Comparison of ENCODE assay signal across 21 mouse cellular contexts in the genomic region with DNA sequence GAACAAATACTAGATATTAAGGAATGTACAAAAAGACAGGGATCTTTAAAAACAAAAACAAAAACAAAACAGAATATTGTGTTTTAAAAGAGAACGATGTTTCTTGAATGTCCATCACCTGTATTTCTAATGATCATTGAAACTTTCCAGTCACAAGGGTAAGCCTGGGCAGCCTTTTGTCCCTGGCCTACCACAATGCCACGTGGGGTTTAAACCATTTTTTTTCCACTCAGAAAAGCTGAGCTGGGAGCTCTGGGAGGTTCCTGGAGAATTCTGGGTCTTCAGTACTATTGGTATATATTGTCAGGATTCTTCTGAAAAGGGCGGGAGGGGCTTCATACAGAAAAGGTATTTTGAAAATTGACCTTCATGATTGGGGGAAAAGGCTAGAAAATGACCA. TPM values are rescaled to one million over a fixed set of nuclear protein-coding genes. Genes with fewer than 3 reads are reported as not detected.
DNase-seq lines count a peak whose midpoint lies in the region; ATAC-seq and TF ChIP-seq lines count a peak whose summit lies in the region.
"Had no signal": no experiment of that assay in that cellular context is flagged by ENCODE, and none has a peak within 500 bp of the region (broad histone marks: within the 10 kb centered on the region; RNA-seq: fewer than 3 reads in every experiment).

No protein-coding gene starts in this region.

- H3K4me2 ChIP-seq in liver, embryonic 12.5 days: no peak overlapping the region
- H3K4me2 ChIP-seq in CH12.LX (ENCODE audit: insufficient read depth, low read depth, poor library complexity, severe bottlenecking): peak overlapping the region; percentile 96
- no peak overlapping the region for H3K4me2 ChIP-seq in forebrain, embryonic 12.5 days

- 0 out of 2 replicates have a peak overlapping the region, but pooled peaks have one; percentile 79 for H3K4me3 ChIP-seq in liver, adult 2 months (ENCODE audit: insufficient read depth, low read depth, low read length)
- H3K4me3 ChIP-seq in liver, embryonic 12.5 days: no peak overlapping the region
- peak overlapping the region; percentile 67 to 72 (median 69) for H3K4me3 ChIP-seq in CH12.LX (replicated peaks in 1 of 3; ENCODE audit: low read depth in 2 of 3, low read length in 2 of 3, poor library complexity in 1 of 3)
- H3K4me3 ChIP-seq in bone marrow macrophage, adult 2 months (ENCODE audit: insufficient read depth, low read length): peak overlapping the region; percentile 84
- H3K4me3 ChIP-seq in small intestine, adult 2 months (ENCODE audit: low read depth, low read length): 0 out of 2 replicates have a peak overlapping the region, but pooled peaks have one; percentile 12
- no peak overlapping the region for H3K4me3 ChIP-seq in forebrain, embryonic 12.5 days (replicated peaks)

- H3K4me1 ChIP-seq in liver, adult 2 months (ENCODE audit: control insufficient read depth, insufficient read depth, low read length): peaks cover 8% of the 10 kb centered on the region
- no peaks in the 10 kb centered on the region for H3K4me1 ChIP-seq in liver, embryonic 12.5 days
- H3K4me1 ChIP-seq in CH12.LX (ENCODE audit: control insufficient read depth in 1 of 2, insufficient read depth in 2 of 2): peaks cover 19 to 64% of the 10 kb centered on the region in 2 experiments
- peaks cover 23% of the 10 kb centered on the region for H3K4me1 ChIP-seq in bone marrow macrophage, adult 2 months (ENCODE audit: control insufficient read depth, insufficient read depth, low read length)
- peaks cover 2% of the 10 kb centered on the region; the same call in 1 of the 2 replicates for H3K4me1 ChIP-seq in small intestine, adult 2 months (ENCODE audit: control insufficient read depth, insufficient read depth, insufficient read length, low read length)
- H3K4me1 ChIP-seq in forebrain, embryonic 12.5 days: peaks cover 7% of the 10 kb centered on the region

- H3K27me3 ChIP-seq in liver, adult 2 months (ENCODE audit: control insufficient read depth, insufficient read depth, low read length): no peaks in the 10 kb centered on the region
- peaks cover 51% of the 10 kb centered on the region for H3K27me3 ChIP-seq in liver, embryonic 12.5 days (replicated peaks)
- H3K27me3 ChIP-seq in CH12.LX (replicated peaks): no peaks in the 10 kb centered on the region
- H3K27me3 ChIP-seq in small intestine, adult 2 months (ENCODE audit: control insufficient read depth, insufficient read depth, low read length): no peaks in the 10 kb centered on the region
- peaks cover 29% of the 10 kb centered on the region for H3K27me3 ChIP-seq in forebrain, embryonic 12.5 days

- no peak for TF ChIP-seq POLR2A in liver, adult 2 months (IDR thresholded peaks at IDR 0.05; ENCODE audit: extremely low read depth, insufficient read depth, low read length)
- TF ChIP-seq POLR2A in CH12.LX (IDR thresholded peaks at IDR 0.05; ENCODE audit: low read depth, low read length): no peak; the same call in 1 of the 2 replicates
- TF ChIP-seq POLR2A in bone marrow macrophage, adult 2 months (IDR thresholded peaks at IDR 0.05; ENCODE audit: borderline replicate concordance, low read depth, low read length): no peak
- TF ChIP-seq POLR2A in small intestine, adult 2 months (IDR thresholded peaks at IDR 0.05; ENCODE audit: low read depth, low read length): no peak

- in situ Hi-C loops in CH12.LX (cut with MboI; ENCODE audit: low pct_ligation_motif_present, low pct_unique_long_range_greater_than_20kb, low sequenced_read_pairs): no loop called here

- peak; percentile 33; the same call in 1 of the 2 replicates for TF ChIP-seq EP300 in CH12.LX (IDR thresholded peaks at IDR 0.05; ENCODE audit: low read length)

- no peak for TF ChIP-seq RAD21 in CH12.LX (IDR thresholded peaks at IDR 0.05; ENCODE audit: low read depth, low read length)

- ATAC-seq in liver, embryonic 12.5 days: no peak
- ATAC-seq in forebrain, embryonic 12.5 days (ENCODE audit: low FRiP score): no peak
- ATAC-seq: forebrain, embryonic 15.5 days; midbrain, embryonic 15.5 days had no signal

- 64% methylated on average over 3 of the region's 3 CpGs for WGBS in liver, adult 2 months
- 59% methylated on average over 3 of the region's 3 CpGs for WGBS in liver, embryonic 12.5 days (ENCODE audit: insufficient replicate concordance)
- WGBS in small intestine, adult 2 months: 84% methylated on average over 3 of the region's 3 CpGs
- 71% methylated on average over 3 of the region's 3 CpGs for WGBS in forebrain, embryonic 12.5 days

- no peak for TF ChIP-seq CTCF in liver, adult 2 months (IDR thresholded peaks at IDR 0.05; ENCODE audit: low read depth, low read length)
- TF ChIP-seq CTCF in CH12.LX (conservative IDR thresholded peaks at IDR 0.05 in 1 of 2, IDR thresholded peaks at IDR 0.05 in 1 of 2; ENCODE audit: low read depth in 2 of 2, low read length in 2 of 2): no peak
- no peak for TF ChIP-seq CTCF in bone marrow macrophage, adult 2 months (IDR thresholded peaks at IDR 0.05; ENCODE audit: low read depth, low read length)
- no peak for TF ChIP-seq CTCF in small intestine, adult 2 months (IDR thresholded peaks at IDR 0.05; ENCODE audit: extremely low read depth, insufficient read length, insufficient replicate concordance, low read depth, low read length)

- no peaks in the 10 kb centered on the region for H3K36me3 ChIP-seq in liver, adult 2 months (ENCODE audit: control insufficient read depth, insufficient read depth, low read length)
- H3K36me3 ChIP-seq in liver, embryonic 12.5 days: no peaks in the 10 kb centered on the region
- peaks cover 0 to 4% of the 10 kb centered on the region in 2 experiments for H3K36me3 ChIP-seq in CH12.LX (replicated peaks in 1 of 2; ENCODE audit: control insufficient read depth in 1 of 2, insufficient read depth in 1 of 2, low read length in 1 of 2)
- no peaks in the 10 kb centered on the region for H3K36me3 ChIP-seq in small intestine, adult 2 months (ENCODE audit: control insufficient read depth, insufficient read depth, low read length)
- H3K36me3 ChIP-seq in forebrain, embryonic 12.5 days (replicated peaks): no peaks in the 10 kb centered on the region
- H3K36me3 ChIP-seq: forebrain, embryonic 15.5 days; heart, embryonic 12.5 days; hindbrain, embryonic 15.5 days; liver, embryonic 15.5 days; midbrain, embryonic 15.5 days had no signal

- dilution Hi-C loops in CH12.LX (cut with MboI; ENCODE audit: extremely low pct_ligation_motif_present, extremely low pct_unique_long_range_greater_than_20kb, low sequenced_read_pairs): no loop called here

- H3K79me2 ChIP-seq in liver, adult 2 months (ENCODE audit: control insufficient read depth, insufficient read depth, low read length): peaks cover 9% of the 10 kb centered on the region; the same call in 1 of the 2 replicates
- H3K79me2 ChIP-seq in CH12.LX (replicated peaks; ENCODE audit: control insufficient read depth, extremely low read depth, insufficient read depth, poor library complexity, severe bottlenecking): peaks cover 41% of the 10 kb centered on the region

- H3K27ac ChIP-seq in liver, adult 2 months (replicated peaks; ENCODE audit: insufficient read depth, low read depth, low read length): no peak overlapping the region; the same call in 1 of the 2 replicates
- no peak overlapping the region for H3K27ac ChIP-seq in liver, embryonic 12.5 days
- H3K27ac ChIP-seq in CH12.LX (ENCODE audit: insufficient read depth, low read depth): peak overlapping the region; percentile 76; the same call in 1 of the 2 replicates
- no peak overlapping the region for H3K27ac ChIP-seq in bone marrow macrophage, adult 2 months (ENCODE audit: insufficient read depth, low read depth, low read length)
- H3K27ac ChIP-seq in small intestine, adult 2 months (ENCODE audit: insufficient read depth, low read depth, low read length): no peak overlapping the region
- H3K27ac ChIP-seq in forebrain, embryonic 12.5 days: no peak overlapping the region
- H3K27ac ChIP-seq: forebrain, embryonic 15.5 days; hindbrain, embryonic 15.5 days; liver, embryonic 15.5 days; midbrain, embryonic 15.5 days had no signal

- no peak overlapping the region for H3K9ac ChIP-seq in liver, adult 2 months (ENCODE audit: low read depth, low read length)
- H3K9ac ChIP-seq in liver, embryonic 12.5 days: no peak overlapping the region
- peak overlapping the region; percentile 94 for H3K9ac ChIP-seq in CH12.LX (ENCODE audit: insufficient read depth, low read depth)
- no peak overlapping the region for H3K9ac ChIP-seq in forebrain, embryonic 12.5 days
- H3K9ac ChIP-seq: hindbrain, embryonic 15.5 days; liver, embryonic 15.5 days had no signal

- H3K9me3 ChIP-seq in liver, embryonic 12.5 days (replicated peaks): no peaks in the 10 kb centered on the region
- no peaks in the 10 kb centered on the region for H3K9me3 ChIP-seq in CH12.LX (replicated peaks; ENCODE audit: low read length)
- H3K9me3 ChIP-seq in forebrain, embryonic 12.5 days: no peaks in the 10 kb centered on the region
- H3K9me3 ChIP-seq: forebrain, embryonic 15.5 days; heart, embryonic 12.5 days; hindbrain, embryonic 15.5 days; liver, embryonic 15.5 days; midbrain, embryonic 15.5 days had no signal

- DNase-seq in liver, adult 2 months (ENCODE audit: extremely low read depth, low read depth, low spot score): peak; percentile 39
- no peak for DNase-seq in CH12.LX (ENCODE audit: extremely low read depth)
- DNase-seq: adrenal gland, adult 2 months; adrenal gland, postnatal 36 days; B cell, adult 2 months; cerebellum, adult 8-10 months; cerebellum, postnatal 36 days; heart, adult 2 months; kidney, adult 18-20 months; left cerebral cortex, postnatal 4 days; lung, postnatal 4 days had no signal

RNA-seq across cellular contexts. Expression of a gene that starts 0.8 kb away (rescaled TPM):
- total RNA-seq in liver, adult 2 months (2014; rRNA removed): 19.5 and 21.2 TPM in 2 replicates
- polyA plus RNA-seq in liver, adult 2 months (2012; rRNA removed): 6.6 and 11.6 TPM in 2 replicates
- 0.08 and 0.12 TPM in 2 replicates for polyA plus RNA-seq in liver, embryonic 12.5 days (2016; fragmentation: Nextera tagmentation; extraction: Ambion mirVana)
- total RNA-seq in CH12.LX (2012; rRNA removed) (58.6 and 73.0 TPM in 2 replicates), CH12.LX (2014; rRNA removed) (58.1 and 60.2 TPM in 2 replicates)
- polyA plus RNA-seq in CH12.LX (2012; ENCODE audit: insufficient read length, low read depth): 72.5 and 75.2 TPM in 2 replicates
- polyA plus RNA-seq in bone marrow macrophage, adult 2 months (2012; ENCODE audit: insufficient read depth, insufficient read length, missing spikeins): 37.8 and 44.1 TPM in 2 replicates
- polyA plus RNA-seq in small intestine, adult 2 months (2012; rRNA removed): 3.4 and 7.4 TPM in 2 replicates
- polyA plus RNA-seq in forebrain, embryonic 12.5 days (2016; fragmentation: Nextera tagmentation; extraction: Ambion mirVana): 0.12 and 0.13 TPM in 2 replicates
- polyA plus RNA-seq: neural tube, embryonic 11.5 days had no signal

RNA-seq across cellular contexts. Expression of a gene that starts 48.7 kb away (rescaled TPM):
- total RNA-seq in liver, adult 2 months (2014; rRNA removed): 575 and 759 TPM in 2 replicates
- polyA plus RNA-seq in liver, adult 2 months (2012; rRNA removed): 421 and 468 TPM in 2 replicates
- 76.5 and 84.4 TPM in 2 replicates for polyA plus RNA-seq in liver, embryonic 12.5 days (2016; fragmentation: Nextera tagmentation; extraction: Ambion mirVana)
- total RNA-seq in CH12.LX (2012; rRNA removed) (172 and 206 TPM in 2 replicates), CH12.LX (2014; rRNA removed) (243 and 257 TPM in 2 replicates)
- 116 and 124 TPM in 2 replicates for polyA plus RNA-seq in CH12.LX (2012; ENCODE audit: insufficient read length, low read depth)
- 86.2 and 93.4 TPM in 2 replicates for polyA plus RNA-seq in bone marrow macrophage, adult 2 months (2012; ENCODE audit: insufficient read depth, insufficient read length, missing spikeins)
- polyA plus RNA-seq in small intestine, adult 2 months (2012; rRNA removed): 302 and 331 TPM in 2 replicates
- polyA plus RNA-seq in forebrain, embryonic 12.5 days (2016; fragmentation: Nextera tagmentation; extraction: Ambion mirVana): 52.0 and 58.0 TPM in 2 replicates

Comparison
In these comparisons a context has a peak if more than half of its experiments do, and no peak if none do; other contexts are left out.
1. H3K4me3 ChIP-seq: peak in liver, adult 2 months (single experiment), CH12.LX (3 of 3), bone marrow macrophage, adult 2 months (single experiment) and small intestine, adult 2 months (single experiment); none in liver, embryonic 12.5 days (single experiment) and forebrain, embryonic 12.5 days (single experiment).